Mouse (Mus musculus) MEL (cell line): ENCODE results near the gene Tyk2. TPM values are rescaled to one million over a fixed set of nuclear protein-coding genes. Genes with fewer than 3 reads are reported as not detected.

Source experiments
- DNase-seq: peaks from one replicate; pipeline ENCODE4 v3.0.0; 2011; ENCODE audit warnings: low read depth, low spot score
- H3K27ac ChIP-seq: 2 replicates; pipeline ENCODE4 v1.5.1; 2012; ENCODE audit warnings: low read depth, mild to moderate bottlenecking, control low read depth, low read length, moderate library complexity; ENCODE audit not compliant: control insufficient read depth
- H3K27me3 ChIP-seq, 2 experiments: fragments of 150-350 bp in 1 of 2; sonication (generic) in 1 of 2; 2 replicates each; pipeline ENCODE4 v1.6.1; 2012; ENCODE audit warnings: low read length in 2 of 2, mild to moderate bottlenecking in 2 of 2, improper control_type of control experiment in 1 of 2, moderate library complexity in 1 of 2; ENCODE audit not compliant: insufficient read depth in 2 of 2, control insufficient read depth in 1 of 2
- H3K36me3 ChIP-seq, 2 experiments: 2 replicates each; pipeline ENCODE4 v1.6.1; 2012 to 2014; ENCODE audit warnings: low read length in 2 of 2, improper control_type of control experiment in 1 of 2, inconsistent platforms in 1 of 2, mild to moderate bottlenecking in 1 of 2; ENCODE audit not compliant: insufficient read depth in 2 of 2, control insufficient read depth in 1 of 2
- H3K4me1 ChIP-seq, 2 experiments: fragments of 150-350 bp in 1 of 2; sonication (generic) in 1 of 2; 2 replicates each; pipeline ENCODE4 v1.6.1; 2012; ENCODE audit warnings: low read length in 2 of 2, improper control_type of control experiment in 1 of 2, mild to moderate bottlenecking in 1 of 2; ENCODE audit not compliant: insufficient read depth in 2 of 2, control insufficient read depth in 1 of 2
- H3K4me3 ChIP-seq, 2 experiments: fragments of 150-350 bp in 1 of 2; sonication (generic) in 1 of 2; 2 replicates each; pipeline ENCODE4 v1.5.1; 2012; ENCODE audit warnings: low read depth in 2 of 2, low read length in 2 of 2, mild to moderate bottlenecking in 2 of 2, moderate library complexity in 2 of 2, control low read depth in 1 of 2, improper control_type of control experiment in 1 of 2; ENCODE audit not compliant: control insufficient read depth in 1 of 2, insufficient read depth in 1 of 2
- H3K79me2 ChIP-seq: 2 replicates; pipeline ENCODE4 v1.6.1; 2012; ENCODE audit warnings: mild to moderate bottlenecking, low read length, moderate library complexity; ENCODE audit not compliant: control insufficient read depth, poor library complexity, insufficient read depth
- H3K9ac ChIP-seq: 2 replicates; pipeline ENCODE4 v1.6.1; 2012; ENCODE audit warnings: low read depth, mild to moderate bottlenecking, control low read depth, low read length, moderate library complexity; ENCODE audit not compliant: control insufficient read depth, poor library complexity, severe bottlenecking
- H3K9me3 ChIP-seq: fragments of 150-350 bp; sonication (generic); replicated peaks from 2 replicates; pipeline ENCODE4 v1.6.1; 2012; ENCODE audit warnings: mild to moderate bottlenecking, low read length, improper control_type of control experiment, moderate library complexity; ENCODE audit not compliant: insufficient read depth
- E2F4 ChIP-seq: IDR thresholded peaks from 2 replicates; pipeline ENCODE4 v1.6.1; 2011; ENCODE audit warnings: low read depth, low read length, improper control_type of control experiment, borderline replicate concordance
- ELF1 ChIP-seq: IDR thresholded peaks from 2 replicates; pipeline ENCODE4 v1.6.1; 2014; ENCODE audit warnings: low read depth, mild to moderate bottlenecking, inconsistent platforms, low read length, improper control_type of control experiment, moderate library complexity
- GABPA ChIP-seq: IDR thresholded peaks from 2 replicates; pipeline ENCODE4 v1.6.1; 2012; ENCODE audit warnings: low read depth, mild to moderate bottlenecking, inconsistent platforms, low read length, improper control_type of control experiment, moderate library complexity
- GATA1 ChIP-seq: IDR thresholded peaks from 2 replicates; pipeline ENCODE4 v1.6.1; 2011; ENCODE audit warnings: low read depth, low read length, improper control_type of control experiment
- JUND ChIP-seq: IDR thresholded peaks from 2 replicates; pipeline ENCODE4 v1.6.1; 2011; ENCODE audit warnings: low read depth, mild to moderate bottlenecking, improper control_type of control experiment, low read length
- KAT2A ChIP-seq: conservative IDR thresholded peaks from 2 replicates; pipeline ENCODE4 v1.6.1; 2012; ENCODE audit warnings: low read depth, low read length, improper control_type of control experiment, inconsistent platforms
- MAFK ChIP-seq: IDR thresholded peaks from 2 replicates; pipeline ENCODE4 v1.6.1; 2011; ENCODE audit warnings: low read depth, mild to moderate bottlenecking, low read length, improper control_type of control experiment, borderline replicate concordance
- MAZ ChIP-seq: IDR thresholded peaks from 2 replicates; pipeline ENCODE4 v1.6.1; 2012; ENCODE audit warnings: low read depth, mild to moderate bottlenecking, inconsistent platforms, low read length, improper control_type of control experiment
- MEF2A ChIP-seq: IDR thresholded peaks from 2 replicates; pipeline ENCODE4 v1.6.1; 2014; ENCODE audit warnings: low read depth, mild to moderate bottlenecking, inconsistent platforms, low read length, improper control_type of control experiment; ENCODE audit not compliant: poor library complexity, insufficient replicate concordance, severe bottlenecking; ENCODE audit errors: extremely low read depth
- MYC ChIP-seq: IDR thresholded peaks from 2 replicates; pipeline ENCODE4 v1.6.1; 2011; ENCODE audit warnings: low read depth, mild to moderate bottlenecking, low read length, improper control_type of control experiment, moderate library complexity
- NELFE ChIP-seq: IDR thresholded peaks from 2 replicates; pipeline ENCODE4 v1.6.1; 2011; ENCODE audit warnings: low read depth, low read length, improper control_type of control experiment
- RAD21 ChIP-seq: IDR thresholded peaks from 2 replicates; pipeline ENCODE4 v1.6.1; 2011; ENCODE audit warnings: mild to moderate bottlenecking, low read depth, low read length, improper control_type of control experiment
- RCOR1 ChIP-seq: IDR thresholded peaks from 2 replicates; pipeline ENCODE4 v1.6.1; 2012; ENCODE audit warnings: low read depth, mild to moderate bottlenecking, inconsistent platforms, low read length, improper control_type of control experiment
- TAL1 ChIP-seq: IDR thresholded peaks from 2 replicates; pipeline ENCODE4 v1.6.1; 2012; ENCODE audit warnings: mild to moderate bottlenecking, inconsistent platforms, low read length, moderate library complexity, mixed read lengths
- TBP ChIP-seq: IDR thresholded peaks from 2 replicates; pipeline ENCODE4 v1.8.0; 2011; ENCODE audit warnings: low read depth, low read length, improper control_type of control experiment
- USF1 ChIP-seq: IDR thresholded peaks from 2 replicates; pipeline ENCODE4 v1.6.1; 2014; ENCODE audit warnings: low read depth, mild to moderate bottlenecking, inconsistent platforms, low read length, improper control_type of control experiment, moderate library complexity
- USF2 ChIP-seq, 2 experiments: IDR thresholded peaks; 2 replicates each; pipeline ENCODE4 v1.6.1; 2011 to 2012; ENCODE audit warnings: improper control_type of control experiment in 2 of 2, low read length in 2 of 2, borderline replicate concordance in 1 of 2, inconsistent platforms in 1 of 2, low read depth in 1 of 2, mild to moderate bottlenecking in 1 of 2; ENCODE audit not compliant: insufficient read depth in 1 of 2
- ZC3H11A ChIP-seq: IDR thresholded peaks from 2 replicates; pipeline ENCODE4 v1.6.1; 2012; ENCODE audit warnings: low read depth, mild to moderate bottlenecking, inconsistent platforms, low read length, improper control_type of control experiment
- polyA plus RNA-seq, 2 experiments: library from polyadenylated mRNA; stranded (reverse) in 1 of 2; unstranded in 1 of 2; fragments of >175 nt in 1 of 2; fragments of >200 nt in 1 of 2; gene quantifications; 2 replicates each; pipeline versions ENCODE4 v1.2.1 to v1.2.4; 2012; ENCODE audit warnings: low replicate concordance in 2 of 2, low read depth in 1 of 2; ENCODE audit not compliant: insufficient read length in 2 of 2, insufficient read depth in 1 of 2, missing spikeins in 1 of 2
- total RNA-seq: library from RNA; depleted of rRNA; stranded (reverse); fragments of 300-350 nt; gene quantifications from 2 replicates; pipeline ENCODE4 v1.2.3, GENCODE M21; 2012

Gene Tyk2
- total and polyA plus RNA-seq, 3 experiments, result 43.8 to 63.3 TPM; not detected in 1

- H3K4me1 ChIP-seq, result peaks cover 7 to 19% of the 10 kb centered on the region in 2 experiments
- H3K9me3 ChIP-seq, result no peaks in the 10 kb centered on the region
- DNase-seq, result no peak
- H3K4me3 ChIP-seq, result no peak overlapping the region
- H3K36me3 ChIP-seq, result peaks cover 0 to 17% of the 10 kb centered on the region in 2 experiments; a peak in 2 of 4 replicates
- TF ChIP-seq JUND (no peak), GABPA (no peak), USF2 (IDR thresholded peaks at IDR 0.05; ENCODE audit: borderline replicate concordance in 1 of 2, insufficient read depth in 1 of 2, low read depth in 1 of 2, low read length in 2 of 2) (no peak)
- TF ChIP-seq, all 39 proteins: peak for 0
- H3K27me3 ChIP-seq, result no peaks in the 10 kb centered on the region
- no peak overlapping the region for H3K27ac ChIP-seq
- no peak overlapping the region for H3K9ac ChIP-seq
- H3K79me2 ChIP-seq, result peaks cover 14% of the 10 kb centered on the region
Observed at GRCm38 (mm10) chr9:21095958-21096357, 35.1 kb downstream of the Tyk2 start.

- H3K4me1 ChIP-seq, result peaks cover 14 to 33% of the 10 kb centered on the region in 2 experiments
- H3K79me2 ChIP-seq, result peaks cover 38% of the 10 kb centered on the region
- no peak for DNase-seq
- H3K9me3 ChIP-seq, result no peaks in the 10 kb centered on the region
- peaks cover 19 to 33% of the 10 kb centered on the region in 2 experiments for H3K36me3 ChIP-seq
- H3K4me3 ChIP-seq, result no peak overlapping the region
- TF ChIP-seq GATA1 (no peak), TBP (no peak), USF2 (IDR thresholded peaks at IDR 0.05; ENCODE audit: borderline replicate concordance in 1 of 2, insufficient read depth in 1 of 2, low read depth in 1 of 2, low read length in 2 of 2) (no peak), KAT2A (no peak), MAZ (no peak), MAFK (no peak), RCOR1 (no peak), RAD21 (no peak), MYC (no peak), MEF2A (no peak), GABPA (no peak), TAL1 (no peak), E2F4 (no peak), ELF1 (no peak), NELFE (no peak), USF1 (no peak), ZC3H11A (no peak)
- H3K27ac ChIP-seq, result no peak overlapping the region
- H3K27me3 ChIP-seq, result no peaks in the 10 kb centered on the region
- no peak overlapping the region for H3K9ac ChIP-seq
Observed at GRCm38 (mm10) chr9:21093423-21093822, 37.6 kb downstream of the Tyk2 start.
